Mouse (Mus musculus): ENCODE results near the gene Dkk3. TPM values are rescaled to one million over a fixed set of nuclear protein-coding genes. Genes with fewer than 3 reads are reported as not detected.

The Dkk3 gene
- polyA plus RNA-seq, 1 experiment = 144 TPM

- Histone ChIP-seq H3K27ac (ENCODE audit: insufficient read depth, low read length) (no peak overlapping the region), H3K4me1 (ENCODE audit: control insufficient read depth, insufficient read depth, low read length) (peaks cover 27% of the 10 kb centered on the region), H3K4me3 (ENCODE audit: insufficient read depth, low read length) (no peak overlapping the region)
- TF ChIP-seq CTCF (IDR thresholded peaks at IDR 0.05; ENCODE audit: extremely low read depth, insufficient read depth, low read length) (no peak), POLR2A (IDR thresholded peaks at IDR 0.05; ENCODE audit: extremely low read depth, insufficient read depth, low read length) (no peak)
Observed at GRCm38 (mm10) chr7:112127085-112127637, 31.7 kb downstream of the Dkk3 start.

- no peak overlapping the region for H3K4me3 ChIP-seq (ENCODE audit: insufficient read depth, low read length)
- H3K27ac ChIP-seq (ENCODE audit: insufficient read depth, low read length) = peak overlapping the region; percentile 51; the same call in 1 of the 2 replicates
- TF ChIP-seq POLR2A (IDR thresholded peaks at IDR 0.05; ENCODE audit: extremely low read depth, insufficient read depth, low read length) (no peak), CTCF (IDR thresholded peaks at IDR 0.05; ENCODE audit: extremely low read depth, insufficient read depth, low read length) (no peak)
- H3K4me1 ChIP-seq (ENCODE audit: control insufficient read depth, insufficient read depth, low read length) = peaks cover 28% of the 10 kb centered on the region
Observed at GRCm38 (mm10) chr7:112125625-112126260, 33.1 kb downstream of the Dkk3 start.

GRCm38 (mm10) chr7:112123612-112124011 lies 35.2 kb downstream of the Dkk3 start:
- Histone ChIP-seq H3K4me1 (ENCODE audit: control insufficient read depth, insufficient read depth, low read length) (peaks cover 26% of the 10 kb centered on the region), H3K4me3 (ENCODE audit: insufficient read depth, low read length) (no peak overlapping the region), H3K27ac (ENCODE audit: insufficient read depth, low read length) (no peak overlapping the region)
- TF ChIP-seq POLR2A (IDR thresholded peaks at IDR 0.05; ENCODE audit: extremely low read depth, insufficient read depth, low read length) = no peak
- no peak for TF ChIP-seq CTCF (IDR thresholded peaks at IDR 0.05; ENCODE audit: extremely low read depth, insufficient read depth, low read length)

- Histone ChIP-seq H3K27ac (ENCODE audit: insufficient read depth, low read length) (no peak overlapping the region), H3K4me3 (ENCODE audit: insufficient read depth, low read length) (no peak overlapping the region), H3K4me1 (ENCODE audit: control insufficient read depth, insufficient read depth, low read length) (peaks cover 16% of the 10 kb centered on the region)
- TF ChIP-seq CTCF (IDR thresholded peaks at IDR 0.05; ENCODE audit: extremely low read depth, insufficient read depth, low read length) = no peak
- TF ChIP-seq POLR2A (IDR thresholded peaks at IDR 0.05; ENCODE audit: extremely low read depth, insufficient read depth, low read length) = no peak
Observed at GRCm38 (mm10) chr7:112121866-112122500, 36.9 kb downstream of the Dkk3 start.

- H3K4me3 ChIP-seq (ENCODE audit: insufficient read depth, low read length) = no peak overlapping the region
- TF ChIP-seq CTCF (IDR thresholded peaks at IDR 0.05; ENCODE audit: extremely low read depth, insufficient read depth, low read length) (no peak), POLR2A (IDR thresholded peaks at IDR 0.05; ENCODE audit: extremely low read depth, insufficient read depth, low read length) (no peak)
- peaks cover 16% of the 10 kb centered on the region for H3K4me1 ChIP-seq (ENCODE audit: control insufficient read depth, insufficient read depth, low read length)
- no peak overlapping the region for H3K27ac ChIP-seq (ENCODE audit: insufficient read depth, low read length)
Observed at GRCm38 (mm10) chr7:112120861-112121810, 37.7 kb downstream of the Dkk3 start.

GRCm38 (mm10) chr7:112119248-112119647 lies 39.6 kb downstream of the Dkk3 start:
- H3K4me3 ChIP-seq (ENCODE audit: insufficient read depth, low read length) = no peak overlapping the region
- peaks cover 11% of the 10 kb centered on the region for H3K4me1 ChIP-seq (ENCODE audit: control insufficient read depth, insufficient read depth, low read length)
- no peak for TF ChIP-seq POLR2A (IDR thresholded peaks at IDR 0.05; ENCODE audit: extremely low read depth, insufficient read depth, low read length)
- TF ChIP-seq CTCF (IDR thresholded peaks at IDR 0.05; ENCODE audit: extremely low read depth, insufficient read depth, low read length) = no peak
- H3K27ac ChIP-seq (ENCODE audit: insufficient read depth, low read length) = no peak overlapping the region

GRCm38 (mm10) chr7:112118086-112118485 lies 40.8 kb downstream of the Dkk3 start:
- Histone ChIP-seq H3K4me3 (ENCODE audit: insufficient read depth, low read length) (no peak overlapping the region), H3K27ac (ENCODE audit: insufficient read depth, low read length) (no peak overlapping the region), H3K4me1 (ENCODE audit: control insufficient read depth, insufficient read depth, low read length) (peaks cover 5% of the 10 kb centered on the region)
- TF ChIP-seq POLR2A (IDR thresholded peaks at IDR 0.05; ENCODE audit: extremely low read depth, insufficient read depth, low read length) (no peak), CTCF (IDR thresholded peaks at IDR 0.05; ENCODE audit: extremely low read depth, insufficient read depth, low read length) (no peak)

GRCm38 (mm10) chr7:112117501-112117900 lies 41.4 kb downstream of the Dkk3 start:
- Histone ChIP-seq H3K4me3 (ENCODE audit: insufficient read depth, low read length) (no peak overlapping the region), H3K27ac (ENCODE audit: insufficient read depth, low read length) (no peak overlapping the region), H3K4me1 (ENCODE audit: control insufficient read depth, insufficient read depth, low read length) (peaks cover 4% of the 10 kb centered on the region)
- TF ChIP-seq POLR2A (IDR thresholded peaks at IDR 0.05; ENCODE audit: extremely low read depth, insufficient read depth, low read length) (no peak), CTCF (IDR thresholded peaks at IDR 0.05; ENCODE audit: extremely low read depth, insufficient read depth, low read length) (no peak)

Data from cortical plate, adult 2 months (tissue).